Mouse (Mus musculus) CD4-positive helper T cell, adult 2 months (primary cell): ENCODE results near the gene Gm4302.
"Not testable (repeated sequence)": the region's sequence is repeated elsewhere in the genome, so short reads cannot be mapped to it uniquely, and the experiment has no call there.

Experiments
- DNase-seq: peaks from one replicate; pipeline ENCODE4 v3.0.0-alpha.2; 2012; ENCODE audit warnings: low read depth, missing footprints, low spot score

Gene Gm4302

GRCm38 (mm10) chr10:100340536-100340935 is at the start of gene Gm4302:
Gene Gm4302, plus strand, starts transcription at chr10:100340836.
- DNase-seq, result not testable (repeated sequence)

- no peak for DNase-seq
Measured at GRCm38 (mm10) chr10:100296105-100296504, 44.5 kb upstream of the Gm4302 start.

GRCm38 (mm10) chr10:100300106-100300505 is 40.5 kb upstream of the Gm4302 start:
- DNase-seq, result not testable (repeated sequence)

GRCm38 (mm10) chr10:100335376-100335775 is 5.3 kb upstream of the Gm4302 start, which contains the start of gene Gm4301:
Gene Gm4301, plus strand, starts transcription at chr10:100335676.
- not testable (repeated sequence) for DNase-seq

DNA sequence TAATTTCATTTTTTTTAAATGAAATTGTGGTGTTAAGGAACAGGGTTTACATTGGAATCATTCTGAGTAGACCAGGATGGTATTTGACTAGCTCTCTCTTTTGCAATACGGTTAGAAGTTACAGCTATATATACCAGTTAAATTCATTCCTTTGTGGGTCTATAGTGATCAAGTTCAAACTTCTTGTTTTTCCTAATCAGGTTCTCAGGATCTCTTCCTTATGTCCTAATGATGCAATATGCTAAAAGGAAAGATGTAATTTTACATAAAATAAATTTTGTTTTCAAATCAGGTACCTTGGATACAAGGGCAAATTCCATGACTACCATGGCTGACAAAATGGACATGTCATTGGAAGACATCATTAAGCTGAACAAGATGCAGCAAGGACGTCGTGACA is 5.0 kb downstream of the Gm4302 start, which contains the start of gene Gm4303:
Gene Gm4303 (plus strand): TSS at position 301 of the 400 bp plus-strand sequence.
- not testable (repeated sequence) for DNase-seq

GRCm38 (mm10) chr10:100350793-100351192 is 10.2 kb downstream of the Gm4302 start, which contains the start of gene Gm4305:
Gene Gm4305, plus strand, starts transcription at chr10:100351093.
- not testable (repeated sequence) for DNase-seq

DNA sequence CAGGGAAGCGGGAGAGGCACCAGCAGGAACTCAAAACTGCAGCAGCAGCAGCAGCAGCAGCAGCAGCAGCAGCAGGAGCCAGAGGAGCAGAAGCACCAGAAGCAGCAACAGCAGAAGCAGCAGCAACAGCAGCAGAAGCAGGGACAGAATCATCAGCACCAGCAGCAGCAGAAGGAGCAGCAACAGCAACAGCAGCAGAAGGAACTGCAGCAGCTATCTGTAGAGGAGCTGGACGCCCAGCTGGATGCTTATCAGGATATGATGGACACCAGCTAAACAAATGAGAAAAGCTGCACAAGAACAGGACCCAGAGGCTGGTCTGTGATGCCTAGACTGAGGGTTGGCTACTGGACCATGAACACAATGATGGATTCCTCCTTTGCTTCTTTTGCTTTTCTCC is 16.2 kb downstream of the Gm4302 start:
- DNase-seq, result not testable (repeated sequence)

DNA sequence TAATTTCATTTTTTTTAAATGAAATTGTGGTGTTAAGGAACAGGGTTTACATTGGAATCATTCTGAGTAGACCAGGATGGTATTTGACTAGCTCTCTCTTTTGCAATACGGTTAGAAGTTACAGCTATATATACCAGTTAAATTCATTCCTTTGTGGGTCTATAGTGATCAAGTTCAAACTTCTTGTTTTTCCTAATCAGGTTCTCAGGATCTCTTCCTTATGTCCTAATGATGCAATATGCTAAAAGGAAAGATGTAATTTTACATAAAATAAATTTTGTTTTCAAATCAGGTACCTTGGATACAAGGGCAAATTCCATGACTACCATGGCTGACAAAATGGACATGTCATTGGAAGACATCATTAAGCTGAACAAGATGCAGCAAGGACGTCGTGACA is 20.4 kb downstream of the Gm4302 start, which contains the start of gene Gm4307:
Gene Gm4307 (plus strand): TSS at position 301 of the 400 bp plus-strand sequence.
- not testable (repeated sequence) for DNase-seq

GRCm38 (mm10) chr10:100382460-100382859 is 41.8 kb downstream of the Gm4302 start, which contains the start of gene Gm4312:
Gene Gm4312, minus strand, starts transcription at chr10:100382560.
- DNase-seq, result not testable (repeated sequence)
